ENCODE assay signal across 8 mouse cellular contexts in the genomic region with DNA sequence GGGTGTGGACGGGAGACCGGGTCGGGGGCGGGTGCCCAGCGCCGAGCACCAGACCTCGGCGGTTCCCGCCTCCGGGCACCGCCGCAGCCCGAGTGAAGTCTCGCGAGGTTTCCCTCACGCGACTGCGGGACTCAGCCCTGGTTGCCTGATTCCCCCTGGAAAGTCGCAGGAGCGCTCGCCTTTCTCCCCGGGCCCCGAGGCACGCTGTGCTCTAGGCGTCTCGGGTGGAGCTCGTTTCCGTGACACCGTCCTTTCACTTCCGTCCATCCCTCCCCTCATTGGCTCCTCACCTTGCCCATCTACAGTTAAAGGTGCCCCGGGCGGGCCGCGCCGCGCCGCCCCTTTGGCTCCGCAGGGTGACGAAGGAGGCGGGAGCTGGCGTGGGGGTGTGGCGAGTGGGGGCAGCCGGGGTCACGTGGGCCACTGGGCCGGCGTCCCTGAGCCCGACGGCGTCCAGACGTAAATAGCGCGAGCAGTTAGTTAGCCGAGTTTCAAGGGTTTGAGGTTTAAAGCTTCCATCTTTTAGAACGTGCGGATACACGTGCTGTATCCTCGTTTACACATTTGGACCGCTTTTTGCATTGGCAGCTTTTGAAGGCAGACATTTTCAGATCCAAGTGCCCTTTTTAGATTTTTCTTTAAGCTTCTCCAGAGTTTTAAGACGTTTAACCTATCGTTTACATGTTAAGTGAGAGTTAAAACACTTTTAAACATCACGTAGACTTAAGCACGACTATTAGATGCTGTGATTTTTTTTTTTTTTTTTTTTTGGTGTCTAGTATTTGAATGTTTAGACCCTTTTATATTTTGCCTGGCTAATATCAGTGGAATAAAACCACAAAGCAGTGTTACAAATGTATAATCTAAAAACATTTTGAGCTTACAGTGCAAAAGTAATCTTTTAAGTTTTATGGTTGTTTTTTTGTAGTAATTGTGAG. TPM values are rescaled to one million over a fixed set of nuclear protein-coding genes. Genes with fewer than 3 reads are reported as not detected.
DNase-seq lines count a peak whose midpoint lies in the region; ATAC-seq lines count a peak whose summit lies in the region.

No protein-coding gene starts in this region.

- DNase-seq in adipocyte (ENCODE audit: low spot score), result peak; percentile 97
- peak; percentile 94 for DNase-seq in embryo, embryonic 10 days (ENCODE audit: low spot score)
- peak; percentile 97 for DNase-seq in gastrocnemius, postnatal 10 days
- DNase-seq in induced T-regulatory cell, adult 2 months (ENCODE audit: low read depth), result peak; percentile 98
- peak; percentile 95 to 98 for DNase-seq in left cerebral cortex, adult 9 months (ENCODE audit: low spot score in 2 of 2)
- DNase-seq in right cerebral cortex, postnatal 14 days, result peak; percentile 96
- peak; percentile 95 to 97 for DNase-seq in urinary bladder, postnatal 36 days (ENCODE audit: low spot score in 2 of 2)

- ATAC-seq in megakaryocyte progenitor cell, adult 5-6 weeks (replicated peaks; ENCODE audit: poor library complexity), result peak; percentile 88

RNA-seq across cellular contexts. Expression of gene Cetn3, which starts 0.8 kb away (rescaled TPM):
- total RNA-seq in gastrocnemius, postnatal 10 days (2021), result 10 to 100 TPM; 72.6 to 81.0 TPM
- total RNA-seq in megakaryocyte progenitor cell, adult 5-6 weeks (2015), result 207 and 221 TPM in 2 replicates
- total RNA-seq in megakaryocyte progenitor cell, adult 5-6 weeks (2017), result 388 and 505 TPM in 2 replicates

Comparison
In these comparisons a context has a peak if more than half of its experiments do, and no peak if none do; other contexts are left out.
1. Peak in every context shown above with its lines: DNase-seq and ATAC-seq.